Mouse (Mus musculus) liver, embryonic 14.5 days (tissue): Measurements from ENCODE around the gene Rras2. TPM values are rescaled to one million over a fixed set of nuclear protein-coding genes. Genes with fewer than 3 reads are reported as not detected.

Experiments
- ATAC-seq: fragments of 200-750 bp; cut with Nextera tagmentation; 2 replicates; pipeline ENCODE4 v1.8.0; 2017; ENCODE audit warnings: moderate number of reproducible peaks, mild to moderate bottlenecking, moderate library complexity; ENCODE audit not compliant: insufficient read depth
- DNase-seq, 3 experiments: peaks; one replicate each; pipeline ENCODE4 v3.0.0-alpha.2; 2012 to 2013; ENCODE audit warnings: low read depth in 3 of 3, low spot score in 3 of 3
- H3K27ac ChIP-seq: fragments of 300-500 bp; sonication (generic); 2 replicates; pipeline ENCODE4 v1.5.1; 2014; ENCODE audit warnings: moderate library complexity, mild to moderate bottlenecking, control low read depth, inconsistent platforms
- H3K27me3 ChIP-seq: fragments of 300-500 bp; sonication (generic); 2 replicates; pipeline ENCODE4 v1.6.1; 2014; ENCODE audit warnings: mild to moderate bottlenecking, low read length, moderate library complexity; ENCODE audit not compliant: control insufficient read depth, insufficient read depth
- H3K36me3 ChIP-seq: fragments of 300-500 bp; sonication (generic); replicated peaks from 2 replicates; pipeline ENCODE4 v1.6.1; 2014; ENCODE audit warnings: low read depth; ENCODE audit not compliant: control insufficient read depth, insufficient read depth
- H3K4me1 ChIP-seq, 2 experiments: fragments of 200-500 bp in 1 of 2; fragments of 300-500 bp in 1 of 2; sonication (generic) in 1 of 2; replicated peaks; 2 replicates each; pipeline ENCODE4 v1.6.1; 2012 to 2014; ENCODE audit warnings: antibody characterized with exemption in 1 of 2, inconsistent platforms in 1 of 2, low read length in 1 of 2; ENCODE audit not compliant: control insufficient read depth in 2 of 2, insufficient read depth in 2 of 2
- H3K4me2 ChIP-seq: fragments of 300-500 bp; sonication (generic); 2 replicates; pipeline ENCODE4 v1.6.1; 2014; ENCODE audit warnings: low read depth, mild to moderate bottlenecking, control low read depth, moderate library complexity
- H3K4me3 ChIP-seq, 2 experiments: fragments of 200-500 bp in 1 of 2; fragments of 300-500 bp in 1 of 2; sonication (generic) in 1 of 2; 2 replicates each; pipeline ENCODE4 v1.5.1; 2012 to 2014; ENCODE audit warnings: low read depth in 2 of 2, low read length in 2 of 2, mild to moderate bottlenecking in 2 of 2, control low read depth in 1 of 2, inconsistent platforms in 1 of 2, moderate library complexity in 1 of 2; ENCODE audit not compliant: insufficient read depth in 1 of 2
- H3K9ac ChIP-seq: fragments of 300-500 bp; sonication (generic); replicated peaks from 2 replicates; pipeline ENCODE4 v1.6.1; 2014; ENCODE audit warnings: mild to moderate bottlenecking, control low read depth, moderate library complexity
- H3K9me3 ChIP-seq: fragments of 300-500 bp; sonication (generic); 2 replicates; pipeline ENCODE4 v1.6.1; 2016; ENCODE audit warnings: low read length, mixed read lengths; ENCODE audit not compliant: control insufficient read depth
- CTCF ChIP-seq: IDR thresholded peaks from 2 replicates; pipeline ENCODE4 v1.5.1; 2016; ENCODE audit warnings: antibody characterized with exemption, low read depth, control low read depth
- EP300 ChIP-seq: IDR thresholded peaks from 2 replicates; pipeline ENCODE4 v1.6.1; 2016; ENCODE audit warnings: antibody characterized with exemption, low read depth
- WGBS: fragments of 180-500 bp; shearing (Covaris S2); extraction: QIAGEN DNeasy Blood & Tissue Kit; methylation state at CpG from one replicate; pipeline ENCODE4 v1.1.7; 2014; ENCODE audit not compliant: insufficient replicate concordance; 5-methylcytosine and 5-hydroxymethylcytosine counted together
- polyA plus RNA-seq, 2 experiments: library from polyadenylated mRNA; depleted of rRNA in 1 of 2; stranded (reverse) in 1 of 2; unstranded in 1 of 2; fragments of >200 nt; fragmentation: Nextera tagmentation in 1 of 2; extraction: Ambion mirVana in 1 of 2; gene quantifications; 2 replicates each; pipeline versions ENCODE4 v1.2.1 to v1.2.3; 2012 to 2014

The Rras2 gene
- polyA plus RNA-seq, 2 experiments: 5.3 to 7.9 TPM

DNA sequence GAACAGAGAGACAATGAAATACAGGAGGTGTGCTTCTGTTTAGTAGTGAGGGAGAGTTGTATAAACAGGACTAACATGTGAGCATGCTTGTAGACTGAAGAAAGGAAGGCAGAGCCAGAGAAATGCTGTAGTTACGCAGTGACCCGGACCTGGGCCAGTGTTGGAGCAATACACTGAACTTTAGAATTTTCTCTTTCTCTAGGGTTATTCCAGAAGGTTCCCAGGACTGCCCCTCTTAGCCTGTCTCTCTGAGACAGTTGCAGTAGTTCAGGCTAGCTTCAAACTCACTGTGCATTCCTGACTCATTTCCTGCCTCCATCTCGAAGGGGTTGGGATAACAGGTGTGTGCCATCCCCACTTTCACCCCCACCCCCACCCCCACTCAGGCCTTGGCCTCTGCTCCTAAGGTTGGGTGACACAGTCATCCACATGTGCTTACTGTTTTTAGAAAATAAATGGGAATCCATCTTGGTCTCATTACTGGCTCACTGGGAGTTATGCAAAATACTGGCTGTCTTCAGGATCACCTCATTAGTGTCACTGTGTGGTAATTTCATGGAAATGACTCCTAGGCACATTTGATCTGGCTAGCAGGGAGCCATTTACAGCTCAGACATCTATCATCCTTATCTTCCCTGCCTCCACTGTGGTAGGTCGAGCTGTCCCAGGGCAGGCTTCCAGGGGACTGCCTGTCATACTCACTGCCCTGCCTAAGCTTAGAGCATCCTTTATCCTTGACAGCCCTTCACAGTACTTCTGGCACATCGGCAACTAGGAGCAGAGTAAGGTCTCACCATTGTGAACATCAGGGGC lies 37.7 kb upstream of the Rras2 start:
- DNase-seq: no peak
- no peak overlapping the region for H3K4me3 ChIP-seq
- H3K9me3 ChIP-seq: no peaks in the 10 kb centered on the region
- no peak for TF ChIP-seq EP300
- no peak for TF ChIP-seq CTCF
- no peak overlapping the region for H3K9ac ChIP-seq
- no peak overlapping the region for H3K27ac ChIP-seq
- ATAC-seq: no peak
- H3K4me2 ChIP-seq: no peak overlapping the region
- H3K27me3 ChIP-seq: no peaks in the 10 kb centered on the region
- no peaks in the 10 kb centered on the region for H3K4me1 ChIP-seq
- H3K36me3 ChIP-seq: no peaks in the 10 kb centered on the region
- WGBS: 43% methylated on average over 5 of the region's 5 CpGs

DNA sequence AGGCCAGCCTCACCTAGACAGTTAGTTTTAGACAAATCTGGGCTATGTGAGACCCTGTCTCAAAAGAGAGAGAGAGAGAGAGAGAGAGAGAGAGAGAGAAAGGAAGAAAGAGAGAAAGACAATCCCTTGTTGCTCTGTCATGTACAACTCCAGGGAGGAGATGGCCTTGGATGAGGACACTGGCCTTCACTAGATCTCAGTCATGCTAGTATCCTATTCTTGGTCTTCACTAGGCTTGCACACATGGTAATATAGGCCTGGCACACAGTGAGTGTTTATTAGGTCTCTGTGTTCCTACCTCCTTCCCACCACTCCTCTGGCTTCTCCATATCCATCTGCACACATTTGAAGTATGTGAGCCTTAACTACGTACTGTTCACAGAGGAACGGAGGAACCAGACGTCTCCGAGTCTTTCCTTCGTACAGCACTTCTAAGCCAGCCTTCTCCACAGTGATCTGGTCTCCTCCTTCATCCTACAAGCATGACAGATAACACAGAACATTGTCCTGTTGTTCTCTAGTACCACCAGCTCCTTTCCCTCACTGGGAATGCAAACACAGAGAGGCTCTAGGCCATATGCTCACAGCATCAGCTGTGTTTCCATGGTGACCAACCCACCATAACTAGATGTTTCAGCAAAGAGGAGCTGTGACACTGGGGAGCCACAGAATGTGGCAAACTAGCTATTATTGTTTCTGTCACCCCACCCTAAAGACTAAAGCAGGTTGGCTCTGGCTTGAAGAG lies 33.6 kb upstream of the Rras2 start:
- no peak overlapping the region for H3K27ac ChIP-seq
- H3K27me3 ChIP-seq: no peaks in the 10 kb centered on the region
- no peaks in the 10 kb centered on the region for H3K4me1 ChIP-seq
- ATAC-seq: no peak
- H3K36me3 ChIP-seq: no peaks in the 10 kb centered on the region
- H3K4me3 ChIP-seq: no peak overlapping the region
- no peaks in the 10 kb centered on the region for H3K9me3 ChIP-seq
- no peak for DNase-seq
- TF ChIP-seq CTCF (no peak), EP300 (no peak)
- no peak overlapping the region for H3K9ac ChIP-seq
- no peak overlapping the region for H3K4me2 ChIP-seq
- 75% methylated on average over 5 of the region's 5 CpGs for WGBS

DNA sequence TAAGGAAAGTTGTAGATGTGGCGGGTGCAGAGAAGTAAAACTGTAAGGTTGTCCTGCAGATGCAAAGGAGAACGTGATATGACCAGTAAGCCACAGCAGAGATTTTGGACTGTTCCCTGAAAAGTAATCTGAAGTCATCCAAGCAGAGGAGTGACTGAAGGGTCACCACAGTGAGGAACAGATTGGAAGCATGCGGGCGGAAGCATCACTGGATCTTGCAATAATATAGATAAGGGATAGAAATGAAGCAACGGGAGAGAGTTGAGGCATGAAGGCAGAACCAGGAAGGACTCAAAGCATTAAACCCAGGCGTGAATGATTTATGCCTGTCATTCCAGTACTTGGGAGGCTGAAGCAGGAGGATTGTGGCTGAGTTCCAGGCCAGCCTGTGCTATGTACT lies 32.0 kb upstream of the Rras2 start:
- no peak for DNase-seq
- no peak overlapping the region for H3K9ac ChIP-seq
- ATAC-seq: no peak

DNA sequence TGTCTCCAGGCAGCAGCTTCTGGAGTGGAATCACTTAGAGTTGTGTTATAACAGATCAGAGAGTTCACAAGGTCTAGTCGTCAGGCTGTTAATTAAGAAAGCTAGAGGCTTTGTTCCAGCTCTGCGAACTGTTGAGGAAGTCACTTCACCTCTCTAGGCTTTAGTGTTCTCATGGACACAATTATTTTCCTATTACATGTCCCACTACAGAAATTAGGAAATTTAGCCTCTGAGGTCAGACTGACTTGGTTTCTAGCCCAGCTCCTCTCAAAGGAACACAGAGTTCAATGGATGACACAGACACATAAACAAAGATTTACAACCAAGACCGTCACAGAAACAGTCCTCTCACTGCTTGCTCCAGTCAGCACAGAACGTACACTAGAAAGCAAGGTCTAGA lies 31.6 kb upstream of the Rras2 start:
- WGBS: 58% methylated on average over 4 of the region's 4 CpGs
- Histone ChIP-seq H3K36me3 (no peaks in the 10 kb centered on the region), H3K27me3 (no peaks in the 10 kb centered on the region), H3K9ac (no peak overlapping the region), H3K4me3 (no peak overlapping the region), H3K27ac (no peak overlapping the region), H3K9me3 (no peaks in the 10 kb centered on the region), H3K4me1 (no peaks in the 10 kb centered on the region), H3K4me2 (no peak overlapping the region)
- no peak for DNase-seq
- no peak for ATAC-seq
- TF ChIP-seq CTCF (no peak), EP300 (no peak)

More for the DNA sequence above, 32.0 kb upstream of the Rras2 start:
- no peaks in the 10 kb centered on the region for H3K4me1 ChIP-seq
- no peaks in the 10 kb centered on the region for H3K9me3 ChIP-seq
- no peak overlapping the region for H3K27ac ChIP-seq
- TF ChIP-seq CTCF (no peak), EP300 (no peak)
- WGBS: 56% methylated on average over 6 of the region's 6 CpGs
- no peaks in the 10 kb centered on the region for H3K36me3 ChIP-seq
- H3K27me3 ChIP-seq: no peaks in the 10 kb centered on the region
- H3K4me2 ChIP-seq: no peak overlapping the region
- no peak overlapping the region for H3K4me3 ChIP-seq

DNA sequence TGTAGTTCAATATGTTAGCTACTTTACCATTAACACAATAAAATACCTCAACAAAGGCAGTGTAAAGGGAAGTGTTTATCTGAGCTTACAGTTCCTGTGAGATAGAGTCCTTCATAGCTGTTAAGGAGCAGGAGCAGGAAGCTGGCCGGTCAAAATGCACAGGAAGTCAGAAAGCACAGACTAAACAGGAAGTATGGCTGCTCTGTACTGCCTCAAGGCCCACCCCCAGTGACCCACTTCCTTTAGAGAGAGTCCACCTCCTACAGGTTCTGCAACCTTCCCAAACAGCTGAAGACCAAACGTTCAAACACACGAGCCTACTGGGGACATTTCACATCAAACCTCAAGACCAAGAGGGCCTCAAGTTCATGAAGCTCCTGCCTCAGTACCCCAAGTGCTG lies 28.3 kb upstream of the Rras2 start:
- no peaks in the 10 kb centered on the region for H3K27me3 ChIP-seq
- H3K9ac ChIP-seq: no peak overlapping the region
- TF ChIP-seq CTCF (no peak), EP300 (no peak)
- no peaks in the 10 kb centered on the region; a peak in 1 of 4 replicates for H3K4me1 ChIP-seq
- ATAC-seq: no peak
- H3K4me3 ChIP-seq: no peak overlapping the region
- H3K36me3 ChIP-seq: no peaks in the 10 kb centered on the region
- no peaks in the 10 kb centered on the region for H3K9me3 ChIP-seq
- 38% methylated on average over 3 of the region's 3 CpGs for WGBS
- no peak overlapping the region for H3K27ac ChIP-seq
- H3K4me2 ChIP-seq: no peak overlapping the region
- DNase-seq: no peak
